Mouse (Mus musculus) heart, postnatal 0 days (tissue): Measurements from ENCODE around the gene Map4k2.

Experiments
- CTCF ChIP-seq: IDR thresholded peaks from 2 replicates; pipeline ENCODE4 v1.5.1; 2016; ENCODE audit warnings: antibody characterized with exemption, control low read depth, low read depth
- EP300 ChIP-seq: IDR thresholded peaks from 2 replicates; pipeline ENCODE4 v1.6.1; 2016; ENCODE audit warnings: antibody characterized with exemption, low read depth

- no peak for TF ChIP-seq EP300
- TF ChIP-seq CTCF = no peak
Observed at GRCm38 (mm10) chr19:6303831-6304230, 37.1 kb upstream of the Map4k2 start.
